Mouse (Mus musculus): ENCODE results near the gene Polr1b. TPM values are rescaled to one million over a fixed set of nuclear protein-coding genes. Genes with fewer than 3 reads are reported as not detected.

Gene Polr1b
- polyA plus RNA-seq, 1 experiment from 2014 or later, result 12.1 TPM

GRCm38 (mm10) chr2:129166466-129167463 lies 66.0 kb downstream of the Polr1b start:
- no peak overlapping the region for H3K4me2 ChIP-seq (ENCODE audit: low read length)
- peaks cover 4 to 10% of the 10 kb centered on the region in 2 experiments; a peak in 2 of 4 replicates for H3K4me1 ChIP-seq (ENCODE audit: control insufficient read depth in 2 of 2, insufficient read depth in 2 of 2, low read length in 2 of 2)
- H3K36me3 ChIP-seq (ENCODE audit: control insufficient read depth, insufficient read depth, low read length), result no peaks in the 10 kb centered on the region
- H3K4me3 ChIP-seq (ENCODE audit: control insufficient read depth in 1 of 2, insufficient read depth in 1 of 2, low read depth in 1 of 2, low read length in 2 of 2), result no peak overlapping the region
- H3K27me3 ChIP-seq (ENCODE audit: control insufficient read depth, insufficient read depth, low read length), result no peaks in the 10 kb centered on the region
- H3K27ac ChIP-seq (replicated peaks in 1 of 2; ENCODE audit: control insufficient read depth in 1 of 2, insufficient read depth in 1 of 2, low read depth in 2 of 2, low read length in 2 of 2), result peak overlapping the region; percentile 48 to 51
- 31% methylated on average over 10 of the region's 10 CpGs for WGBS
- ATAC-seq (ENCODE audit: insufficient number of reproducible peaks, insufficient read depth, low FRiP score, low read depth), result peak; percentile 66
- H3K9ac ChIP-seq (ENCODE audit: low read length), result no peak overlapping the region
- 0 out of 2 replicates have a peak, but pooled peaks cover 7% of the 10 kb centered on the region for H3K9me3 ChIP-seq (ENCODE audit: control insufficient read depth, low read length)

- ATAC-seq (ENCODE audit: insufficient number of reproducible peaks, insufficient read depth, low FRiP score, low read depth), result no peak
- H3K36me3 ChIP-seq (ENCODE audit: control insufficient read depth, insufficient read depth, low read length), result no peaks in the 10 kb centered on the region
- H3K27ac ChIP-seq (replicated peaks in 1 of 2; ENCODE audit: control insufficient read depth in 1 of 2, insufficient read depth in 1 of 2, low read depth in 2 of 2, low read length in 2 of 2), result no peak overlapping the region
- no peaks in the 10 kb centered on the region for H3K27me3 ChIP-seq (ENCODE audit: control insufficient read depth, insufficient read depth, low read length)
- no peak overlapping the region for H3K4me3 ChIP-seq (ENCODE audit: control insufficient read depth in 1 of 2, insufficient read depth in 1 of 2, low read depth in 1 of 2, low read length in 2 of 2)
- 45% methylated on average over 10 of the region's 10 CpGs for WGBS
- 0 out of 4 replicates have a peak, but pooled peaks cover 0 to 3% of the 10 kb centered on the region in 2 experiments for H3K4me1 ChIP-seq (ENCODE audit: control insufficient read depth in 2 of 2, insufficient read depth in 2 of 2, low read length in 2 of 2)
- 0 out of 2 replicates have a peak, but pooled peaks cover 1% of the 10 kb centered on the region for H3K9me3 ChIP-seq (ENCODE audit: control insufficient read depth, low read length)
- H3K4me2 ChIP-seq (ENCODE audit: low read length), result peak overlapping the region; percentile 34
- no peak overlapping the region for H3K9ac ChIP-seq (ENCODE audit: low read length)
Observed at GRCm38 (mm10) chr2:129173386-129173785, 72.6 kb downstream of the Polr1b start.

GRCm38 (mm10) chr2:129174474-129174873 lies 73.7 kb downstream of the Polr1b start:
- no peaks in the 10 kb centered on the region for H3K27me3 ChIP-seq (ENCODE audit: control insufficient read depth, insufficient read depth, low read length)
- WGBS, result 31% methylated on average over 7 of the region's 7 CpGs
- 0 out of 2 replicates have a peak overlapping the region, but pooled peaks have one; percentile 16 for H3K4me2 ChIP-seq (ENCODE audit: low read length)
- H3K27ac ChIP-seq (replicated peaks in 1 of 2; ENCODE audit: control insufficient read depth in 1 of 2, insufficient read depth in 1 of 2, low read depth in 2 of 2, low read length in 2 of 2), result no peak overlapping the region
- no peaks in the 10 kb centered on the region for H3K9me3 ChIP-seq (ENCODE audit: control insufficient read depth, low read length)
- no peaks in the 10 kb centered on the region for H3K36me3 ChIP-seq (ENCODE audit: control insufficient read depth, insufficient read depth, low read length)
- no peak for ATAC-seq (ENCODE audit: insufficient number of reproducible peaks, insufficient read depth, low FRiP score, low read depth)
- H3K9ac ChIP-seq (ENCODE audit: low read length), result no peak overlapping the region
- 0 out of 4 replicates have a peak, but pooled peaks cover 0 to 3% of the 10 kb centered on the region in 2 experiments for H3K4me1 ChIP-seq (ENCODE audit: control insufficient read depth in 2 of 2, insufficient read depth in 2 of 2, low read length in 2 of 2)
- H3K4me3 ChIP-seq (ENCODE audit: control insufficient read depth in 1 of 2, insufficient read depth in 1 of 2, low read depth in 1 of 2, low read length in 2 of 2), result no peak overlapping the region

- Histone ChIP-seq H3K36me3 (ENCODE audit: control insufficient read depth, insufficient read depth, low read length) (no peaks in the 10 kb centered on the region), H3K27ac (replicated peaks in 1 of 2; ENCODE audit: control insufficient read depth in 1 of 2, insufficient read depth in 1 of 2, low read depth in 2 of 2, low read length in 2 of 2) (no peak overlapping the region), H3K9me3 (ENCODE audit: control insufficient read depth, low read length) (no peaks in the 10 kb centered on the region), H3K9ac (ENCODE audit: low read length) (no peak overlapping the region), H3K4me1 (ENCODE audit: control insufficient read depth in 2 of 2, insufficient read depth in 2 of 2, low read length in 2 of 2) (0 out of 4 replicates have a peak, but pooled peaks cover 0 to 3% of the 10 kb centered on the region in 2 experiments), H3K4me2 (ENCODE audit: low read length) (no peak overlapping the region), H3K27me3 (ENCODE audit: control insufficient read depth, insufficient read depth, low read length) (no peaks in the 10 kb centered on the region), H3K4me3 (ENCODE audit: control insufficient read depth in 1 of 2, insufficient read depth in 1 of 2, low read depth in 1 of 2, low read length in 2 of 2) (no peak overlapping the region)
- 59% methylated on average over 2 of the region's 2 CpGs for WGBS
- ATAC-seq (ENCODE audit: insufficient number of reproducible peaks, insufficient read depth, low FRiP score, low read depth), result no peak
Observed at GRCm38 (mm10) chr2:129175636-129176035, 74.8 kb downstream of the Polr1b start.

Other genes starting within 250 kb of the Polr1b start
- 0.93 and 0.96 TPM in 2 replicates for gene Fbln7, start 238.0 kb upstream of the Polr1b start, polyA plus RNA-seq (2014; fragmentation: Nextera tagmentation; extraction: Ambion mirVana)
- gene Zc3h8, start 156.9 kb upstream of the Polr1b start, polyA plus RNA-seq (2014; fragmentation: Nextera tagmentation; extraction: Ambion mirVana), result 7.2 and 7.6 TPM in 2 replicates
- 1.2 and 2.5 TPM in 2 replicates for gene Zc3h6, start 133.6 kb upstream of the Polr1b start, polyA plus RNA-seq (2014; fragmentation: Nextera tagmentation; extraction: Ambion mirVana)
- gene Gm10762, start 133.3 kb upstream of the Polr1b start, polyA plus RNA-seq (2014; fragmentation: Nextera tagmentation; extraction: Ambion mirVana), result 12.2 and 12.7 TPM in 2 replicates
- 0.05 and 0.09 TPM in 2 replicates for gene Vinac1, start 52.8 kb upstream of the Polr1b start, polyA plus RNA-seq (2014; fragmentation: Nextera tagmentation; extraction: Ambion mirVana)
- 9.2 and 10.7 TPM in 2 replicates for gene Ttl, start 35.1 kb upstream of the Polr1b start, polyA plus RNA-seq (2014; fragmentation: Nextera tagmentation; extraction: Ambion mirVana)
- 20.9 and 23.8 TPM in 2 replicates for gene Chchd5, start 28.7 kb downstream of the Polr1b start, polyA plus RNA-seq (2014; fragmentation: Nextera tagmentation; extraction: Ambion mirVana)
- 21.6 and 22.0 TPM in 2 replicates for gene Slc20a1, start 97.8 kb downstream of the Polr1b start, polyA plus RNA-seq (2014; fragmentation: Nextera tagmentation; extraction: Ambion mirVana)
- gene Ckap2l, start 196.2 kb downstream of the Polr1b start, polyA plus RNA-seq (2014; fragmentation: Nextera tagmentation; extraction: Ambion mirVana), result 42.8 and 45.2 TPM in 2 replicates
- gene Il1a, start 209.0 kb downstream of the Polr1b start, polyA plus RNA-seq (2014; fragmentation: Nextera tagmentation; extraction: Ambion mirVana), result 0.11 and 0.31 TPM in 2 replicates

Measured in heart, embryonic 14.5 days (tissue).